Mouse (Mus musculus) midbrain, embryonic 10.5 days (tissue): ENCODE results near the gene Pnck. TPM values are rescaled to one million over a fixed set of nuclear protein-coding genes. Genes with fewer than 3 reads are reported as not detected.

Source experiments
- DNase-seq: peaks from one replicate; pipeline ENCODE4 v3.0.0-alpha.2; 2017; ENCODE audit warnings: low spot score
- H3K27ac ChIP-seq: fragments of 300-500 bp; sonication (generic); replicated peaks from 2 replicates; pipeline ENCODE4 v1.5.1; 2016; ENCODE audit warnings: mild to moderate bottlenecking
- H3K27me3 ChIP-seq: fragments of 300-500 bp; sonication (generic); 2 replicates; pipeline ENCODE4 v1.6.1; 2016; ENCODE audit warnings: low read depth, mild to moderate bottlenecking; ENCODE audit not compliant: poor library complexity, severe bottlenecking
- H3K36me3 ChIP-seq: fragments of 300-500 bp; sonication (generic); 2 replicates; pipeline ENCODE4 v1.6.1; 2016; ENCODE audit warnings: mild to moderate bottlenecking, moderate library complexity
- H3K4me1 ChIP-seq: fragments of 300-500 bp; sonication (generic); 2 replicates; pipeline ENCODE4 v1.6.1; 2016
- H3K4me3 ChIP-seq: fragments of 300-500 bp; sonication (generic); 2 replicates; pipeline ENCODE4 v1.5.1; 2016; ENCODE audit warnings: mild to moderate bottlenecking, moderate library complexity
- H3K9me3 ChIP-seq: fragments of 300-500 bp; sonication (generic); replicated peaks from 2 replicates; pipeline ENCODE4 v1.6.1; 2016; ENCODE audit warnings: mild to moderate bottlenecking
- WGBS: fragments of 180-500 bp; shearing (Covaris S2); methylation state at CpG from one replicate; pipeline ENCODE4 v1.1.7; 2016; 5-methylcytosine and 5-hydroxymethylcytosine counted together
- polyA plus RNA-seq: library from polyadenylated mRNA; unstranded; fragments of >200 nt; fragmentation: Nextera tagmentation; extraction: Ambion mirVana; gene quantifications from 2 replicates; pipeline ENCODE4 v1.2.1, GENCODE M21; 2016

Pnck gene
- polyA plus RNA-seq, 1 experiment from 2014 or later: 7.0 TPM

DNA sequence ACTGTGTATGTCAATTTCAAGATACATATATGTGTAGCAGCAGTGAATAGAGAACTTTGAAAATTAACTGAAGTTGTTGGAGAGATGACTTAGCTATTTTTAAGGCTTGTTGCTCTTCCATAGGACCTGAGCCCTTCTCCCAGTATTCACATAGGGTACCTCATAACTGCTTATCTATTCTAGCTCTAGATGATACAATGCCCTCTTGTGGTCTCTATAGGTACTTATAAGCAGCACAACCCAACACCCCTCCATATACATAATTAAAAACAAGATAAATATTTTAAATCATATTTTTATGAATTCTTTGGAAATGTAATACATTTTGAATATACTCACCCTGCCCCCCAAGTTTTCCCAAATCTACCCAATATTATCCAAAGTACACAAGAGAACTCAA lies 3.2 kb upstream of the Pnck start:
- Histone ChIP-seq H3K27me3 (peaks cover 31% of the 10 kb centered on the region), H3K4me3 (no peak overlapping the region), H3K4me1 (peaks cover 22% of the 10 kb centered on the region), H3K27ac (no peak overlapping the region), H3K36me3 (no peaks in the 10 kb centered on the region), H3K9me3 (no peaks in the 10 kb centered on the region)
- no peak for DNase-seq

DNA sequence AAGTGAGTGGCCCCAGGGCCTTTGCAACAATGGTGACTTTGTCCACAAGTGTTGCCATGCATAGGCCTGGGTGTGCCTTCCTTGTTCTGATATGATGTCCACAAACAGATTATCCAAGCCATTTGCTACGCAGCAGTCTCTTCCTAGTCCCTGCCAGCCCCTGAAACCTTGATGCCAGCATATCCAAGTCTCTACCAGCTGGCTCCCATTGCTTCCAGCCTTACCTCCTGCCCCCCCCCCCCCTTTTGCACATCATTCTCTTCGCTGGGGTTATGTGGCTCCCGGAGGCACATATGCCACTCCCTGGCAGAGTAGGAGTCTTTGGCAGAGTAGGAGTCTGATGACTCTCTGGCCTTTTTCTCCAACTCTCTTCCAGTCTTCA lies 358 bp upstream of the Pnck start:
- H3K4me1 ChIP-seq: peaks cover 23% of the 10 kb centered on the region
- H3K4me3 ChIP-seq: peak overlapping the region; percentile 62
- no peaks in the 10 kb centered on the region for H3K9me3 ChIP-seq
- H3K36me3 ChIP-seq: no peaks in the 10 kb centered on the region
- no peak for DNase-seq
- peaks cover 49% of the 10 kb centered on the region for H3K27me3 ChIP-seq
- 72% methylated on average over 3 of the region's 3 CpGs for WGBS
- H3K27ac ChIP-seq: peak overlapping the region; percentile 79

DNA sequence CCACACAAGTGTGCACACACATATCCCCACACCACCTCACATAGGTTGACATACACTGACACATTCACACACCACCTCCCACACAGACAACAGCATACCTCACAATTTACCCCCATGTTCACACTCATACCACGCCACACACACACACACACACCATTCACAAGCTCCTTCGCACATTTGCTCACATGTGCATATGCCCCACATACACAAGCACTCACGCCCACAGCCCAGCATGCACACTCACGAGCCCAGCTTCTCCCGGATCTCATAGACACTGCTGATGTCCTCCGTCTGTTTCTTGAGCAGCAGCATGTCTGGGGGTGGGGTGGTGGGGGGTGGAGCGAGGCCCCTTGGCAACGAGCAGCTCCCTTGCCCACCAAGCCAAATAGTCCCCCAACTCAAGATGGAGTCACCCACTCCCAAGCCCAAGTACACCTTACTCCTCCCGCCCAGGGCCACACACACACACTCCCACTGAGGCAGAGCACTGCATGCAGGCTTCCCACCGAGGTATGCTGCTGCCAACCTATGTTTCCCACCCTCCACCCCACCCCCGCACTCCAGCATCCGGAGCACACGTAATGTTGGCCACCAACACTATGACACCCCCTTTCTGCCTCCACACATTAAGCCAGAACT lies 862 bp downstream of the Pnck start:
- Histone ChIP-seq H3K4me3 (peak overlapping the region; percentile 62), H3K36me3 (no peaks in the 10 kb centered on the region), H3K9me3 (no peaks in the 10 kb centered on the region), H3K4me1 (peaks cover 23% of the 10 kb centered on the region), H3K27me3 (peaks cover 53% of the 10 kb centered on the region), H3K27ac (no peak overlapping the region)
- DNase-seq: no peak
- WGBS: 58% methylated on average over 13 of the region's 13 CpGs

DNA sequence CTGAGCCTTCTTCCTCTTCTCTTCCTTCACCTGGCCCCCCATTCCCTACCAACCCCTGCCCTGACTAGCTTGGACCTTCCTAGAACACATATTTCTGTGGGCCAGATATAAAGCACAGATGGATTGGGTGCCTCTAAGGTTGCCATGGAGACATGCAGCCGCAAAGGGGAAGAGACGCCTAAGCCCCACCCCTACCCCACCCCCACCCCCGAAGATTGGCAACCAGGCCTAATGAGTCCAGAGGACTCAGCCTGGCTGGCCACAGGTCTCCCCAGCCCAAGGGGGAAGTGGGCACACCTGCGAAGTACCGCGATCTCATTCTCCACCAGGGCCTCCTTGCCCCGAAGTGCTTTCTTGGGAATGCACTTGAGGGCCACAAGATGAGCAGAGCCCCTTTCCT lies 1.5 kb downstream of the Pnck start:
- peaks cover 23% of the 10 kb centered on the region for H3K4me1 ChIP-seq
- no peaks in the 10 kb centered on the region for H3K36me3 ChIP-seq
- 54% methylated on average over 7 of the region's 7 CpGs for WGBS
- DNase-seq: no peak
- peaks cover 57% of the 10 kb centered on the region for H3K27me3 ChIP-seq
- H3K4me3 ChIP-seq: no peak overlapping the region
- H3K9me3 ChIP-seq: no peaks in the 10 kb centered on the region
- H3K27ac ChIP-seq: no peak overlapping the region

DNA sequence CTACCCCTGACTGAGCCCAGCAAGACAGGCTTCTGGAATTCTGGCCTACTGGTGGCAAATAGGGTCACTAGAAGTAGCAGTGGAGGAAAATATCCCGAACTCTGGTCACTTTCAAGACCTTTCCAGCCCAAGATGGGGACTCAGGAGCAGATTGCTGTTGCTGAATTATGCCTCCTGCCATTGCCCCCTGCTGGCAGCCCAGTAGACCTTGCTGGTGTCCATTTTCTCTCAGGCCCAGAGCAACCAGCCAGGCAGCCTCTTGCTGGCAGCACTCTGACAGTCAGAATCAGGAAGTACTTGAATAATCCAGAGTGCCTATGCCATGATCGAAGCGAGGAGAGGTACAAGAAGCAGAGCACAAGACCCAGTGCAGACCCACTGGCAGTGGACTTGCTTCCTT lies 4.4 kb downstream of the Pnck start:
- Histone ChIP-seq H3K4me3 (no peak overlapping the region), H3K4me1 (peaks cover 23% of the 10 kb centered on the region), H3K27me3 (peaks cover 44% of the 10 kb centered on the region), H3K27ac (no peak overlapping the region), H3K36me3 (no peaks in the 10 kb centered on the region), H3K9me3 (no peaks in the 10 kb centered on the region)
- WGBS: 80% methylated on average over 3 of the region's 3 CpGs
- no peak for DNase-seq

GRCm38 (mm10) chrX:73654177-73654576 lies 5.7 kb downstream of the Pnck start:
- H3K27ac ChIP-seq: no peak overlapping the region
- no peaks in the 10 kb centered on the region for H3K36me3 ChIP-seq
- WGBS: 19% methylated on average over 6 of the region's 6 CpGs

DNA sequence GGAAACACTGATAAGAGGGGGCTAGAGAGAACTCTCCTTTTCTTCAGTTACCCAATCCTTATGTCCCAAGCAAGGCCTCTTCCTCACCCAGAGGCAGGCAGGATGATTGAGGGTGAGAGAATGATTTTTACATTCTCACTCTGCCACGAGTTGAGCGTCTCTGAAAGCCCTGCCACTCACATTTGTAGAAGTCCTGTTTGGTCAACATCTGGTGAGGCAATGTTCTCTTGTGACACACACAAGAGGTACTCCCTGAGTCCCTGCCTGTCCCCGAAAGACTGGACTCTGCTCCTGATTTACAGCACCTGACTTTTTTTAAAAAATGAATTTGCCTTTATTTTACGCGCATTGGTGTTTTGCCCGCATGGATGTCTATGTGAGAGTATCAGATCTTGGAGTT lies 6.5 kb downstream of the Pnck start:
- DNase-seq: no peak
- 92% methylated on average over 6 of the region's 6 CpGs for WGBS
- peaks cover 4% of the 10 kb centered on the region for H3K4me1 ChIP-seq

More at GRCm38 (mm10) chrX:73654177-73654576, 5.7 kb downstream of the Pnck start:
- Histone ChIP-seq H3K27me3 (peaks cover 32% of the 10 kb centered on the region), H3K9me3 (no peaks in the 10 kb centered on the region), H3K4me3 (no peak overlapping the region), H3K4me1 (peaks cover 12% of the 10 kb centered on the region)
- peak; percentile 61 for DNase-seq

DNA sequence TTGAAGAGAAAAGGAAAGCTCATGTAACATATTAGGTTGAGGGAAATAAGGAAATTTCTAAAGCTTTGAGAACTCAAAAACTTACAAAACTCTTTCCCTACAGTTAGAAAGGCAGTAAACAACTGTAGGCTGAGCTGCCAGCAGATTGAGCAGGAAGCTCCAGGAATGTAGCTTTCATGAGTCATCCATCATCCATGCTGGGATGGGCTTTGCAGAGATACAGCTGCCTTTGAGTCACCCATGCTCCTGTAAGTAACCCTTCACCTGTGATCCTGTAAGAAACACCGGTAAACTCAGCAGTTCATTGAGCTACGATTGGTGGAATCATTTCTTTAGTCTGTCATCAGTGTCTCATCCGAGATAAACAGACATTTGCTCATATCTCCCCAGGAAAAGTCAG lies 9.0 kb downstream of the Pnck start:
- no peak overlapping the region for H3K4me3 ChIP-seq
- H3K27ac ChIP-seq: no peak overlapping the region
- no peaks in the 10 kb centered on the region for H3K4me1 ChIP-seq
- H3K9me3 ChIP-seq: no peaks in the 10 kb centered on the region
- no peak for DNase-seq
- 80% methylated on average over 3 of the region's 3 CpGs for WGBS
- no peaks in the 10 kb centered on the region for H3K36me3 ChIP-seq
- peaks cover 14% of the 10 kb centered on the region for H3K27me3 ChIP-seq

More for the DNA sequence above, 6.5 kb downstream of the Pnck start:
- H3K4me3 ChIP-seq: no peak overlapping the region
- no peak overlapping the region for H3K27ac ChIP-seq
- H3K36me3 ChIP-seq: no peaks in the 10 kb centered on the region
- H3K9me3 ChIP-seq: no peaks in the 10 kb centered on the region
- H3K27me3 ChIP-seq: peaks cover 26% of the 10 kb centered on the region

GRCm38 (mm10) chrX:73645121-73645520 lies 14.8 kb downstream of the Pnck start:
- DNase-seq: no peak
- Histone ChIP-seq H3K27ac (no peak overlapping the region), H3K27me3 (peaks cover 50% of the 10 kb centered on the region), H3K36me3 (no peaks in the 10 kb centered on the region), H3K9me3 (no peaks in the 10 kb centered on the region), H3K4me1 (no peaks in the 10 kb centered on the region), H3K4me3 (no peak overlapping the region)
- WGBS: 22% methylated on average over 4 of the region's 4 CpGs

DNA sequence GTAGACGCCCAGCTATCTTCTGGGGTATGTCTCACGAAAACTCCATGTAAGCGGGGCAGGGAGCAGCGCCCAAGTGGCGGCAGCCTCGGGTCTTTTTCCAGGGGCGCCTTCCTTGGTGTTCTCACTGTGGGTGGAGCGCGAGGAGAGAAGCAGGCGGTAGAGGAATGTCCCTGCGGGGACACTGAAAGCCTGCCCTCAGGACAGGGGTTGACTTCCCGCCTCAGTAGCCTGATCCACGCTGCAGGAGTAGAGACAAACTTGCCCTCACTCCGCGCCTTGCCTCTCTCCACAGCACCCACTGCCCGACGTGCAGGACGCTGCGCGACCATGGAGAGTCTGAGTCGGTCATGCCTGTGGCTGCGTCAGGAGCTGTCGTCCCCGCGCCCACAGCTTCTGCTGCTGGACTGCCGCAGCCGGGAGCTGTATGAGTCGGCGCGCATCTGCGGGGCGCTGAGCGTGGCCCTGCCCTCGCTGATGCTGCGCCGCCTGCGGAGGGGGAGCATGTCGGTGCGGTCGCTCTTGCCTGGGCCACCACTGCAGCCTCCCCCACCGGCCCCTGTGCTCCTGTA lies 19.9 kb downstream of the Pnck start:
- peak; percentile 33 for DNase-seq
- peak overlapping the region; percentile 60; the same call in 1 of the 2 replicates for H3K27ac ChIP-seq

DNA sequence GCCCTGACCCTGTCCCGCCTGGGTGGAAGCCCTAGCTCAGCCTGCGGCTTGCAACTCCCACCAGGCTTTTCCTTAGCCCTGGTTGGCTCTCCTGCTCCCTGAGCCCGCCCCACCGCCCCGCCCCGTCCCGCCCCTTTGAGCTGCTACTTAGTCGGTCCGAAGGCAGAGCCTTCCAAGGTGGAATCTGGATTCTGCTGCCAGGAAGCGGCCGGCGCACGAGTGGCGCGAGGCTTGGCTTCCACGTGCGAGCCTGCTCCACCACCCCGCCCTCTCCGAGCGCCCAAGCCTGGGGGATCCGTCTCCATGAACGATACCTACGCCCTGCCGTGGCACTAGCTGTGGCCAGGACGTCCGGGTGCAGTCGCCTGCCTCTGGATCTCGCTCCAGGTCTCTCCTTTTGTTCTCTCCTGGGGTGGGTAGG lies 20.7 kb downstream of the Pnck start, which contains the start of gene Dusp9:
Dusp9 (plus strand) TSS at position 165 of the 421 bp plus-strand sequence.
- Histone ChIP-seq H3K27me3 (peaks cover 100% of the 10 kb centered on the region), H3K9me3 (no peaks in the 10 kb centered on the region), H3K4me3 (peak within 1 kb of the TSS; percentile 51), H3K36me3 (no peaks in the 10 kb centered on the region), H3K27ac (peak within 1 kb of the TSS; percentile 60; the same call in 1 of the 2 replicates), H3K4me1 (peaks cover 22% of the 10 kb centered on the region)
- 19% methylated on average over 28 of the region's 28 CpGs for WGBS
- peak; percentile 75 for DNase-seq

More for the DNA sequence above, 19.9 kb downstream of the Pnck start:
- Histone ChIP-seq H3K4me1 (peaks cover 22% of the 10 kb centered on the region), H3K27me3 (peaks cover 100% of the 10 kb centered on the region), H3K9me3 (no peaks in the 10 kb centered on the region), H3K36me3 (no peaks in the 10 kb centered on the region), H3K4me3 (peak overlapping the region; percentile 51)
- WGBS: 22% methylated on average over 41 of the region's 41 CpGs

GRCm38 (mm10) chrX:73637415-73637814 lies 22.5 kb downstream of the Pnck start:
- H3K27me3 ChIP-seq: peaks cover 100% of the 10 kb centered on the region
- WGBS: 22% methylated on average over 19 of the region's 19 CpGs
- peak overlapping the region; percentile 49 for H3K4me3 ChIP-seq
- no peaks in the 10 kb centered on the region for H3K36me3 ChIP-seq
- H3K27ac ChIP-seq: no peak overlapping the region
- H3K9me3 ChIP-seq: no peaks in the 10 kb centered on the region
- peaks cover 22% of the 10 kb centered on the region for H3K4me1 ChIP-seq
- DNase-seq: no peak

DNA sequence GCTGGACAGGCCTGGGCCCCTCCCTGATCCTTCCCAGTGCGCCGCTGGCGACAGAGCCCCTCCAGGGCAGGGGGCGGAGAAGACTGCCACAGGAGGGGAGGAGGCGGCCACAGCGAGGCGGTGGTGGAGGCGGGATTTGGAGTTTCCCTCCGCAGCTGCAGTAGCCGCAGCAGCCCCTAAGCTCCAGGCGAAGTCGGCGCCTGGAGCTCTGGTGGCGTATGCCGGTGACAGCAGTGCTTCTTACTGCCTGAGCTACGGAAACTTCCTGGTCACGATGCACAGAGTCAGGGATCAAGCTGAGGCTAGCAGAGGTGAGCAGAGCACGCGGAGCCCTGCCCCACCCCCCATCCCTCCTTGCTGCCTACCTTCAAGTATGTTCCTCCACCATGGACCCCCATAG lies 24.5 kb downstream of the Pnck start:
- Histone ChIP-seq H3K36me3 (no peaks in the 10 kb centered on the region), H3K27ac (no peak overlapping the region), H3K27me3 (peaks cover 100% of the 10 kb centered on the region), H3K4me3 (peak overlapping the region; percentile 29), H3K9me3 (no peaks in the 10 kb centered on the region), H3K4me1 (peaks cover 22% of the 10 kb centered on the region)
- DNase-seq: no peak
- 23% methylated on average over 17 of the region's 19 CpGs for WGBS
